Mouse (Mus musculus) C2C12 (cell line): ENCODE results near the gene 6030468B19Rik.

ENCODE experiments used
- CEBPB ChIP-seq: IDR thresholded peaks from one replicate; pipeline ENCODE4 v1.6.1; 2011; ENCODE audit warnings: low read depth, mild to moderate bottlenecking, control low read depth, moderate library complexity
- CTCF ChIP-seq: IDR thresholded peaks from one replicate; pipeline ENCODE4 v1.5.1; 2011; ENCODE audit not compliant: control insufficient read depth, insufficient read depth, insufficient read length
- MYOD1 ChIP-seq: IDR thresholded peaks from one replicate; pipeline ENCODE4 v1.6.1; 2011; ENCODE audit warnings: low read depth; ENCODE audit not compliant: control insufficient read depth, insufficient read length
- MYOG ChIP-seq: IDR thresholded peaks from one replicate; pipeline ENCODE4 v1.6.1; 2011; ENCODE audit not compliant: control insufficient read depth, insufficient read length; ENCODE audit errors: extremely low read depth
- USF1 ChIP-seq: IDR thresholded peaks from one replicate; pipeline ENCODE4 v1.6.1; 2011; ENCODE audit warnings: low read depth, mild to moderate bottlenecking, control low read depth, moderate library complexity

DNA sequence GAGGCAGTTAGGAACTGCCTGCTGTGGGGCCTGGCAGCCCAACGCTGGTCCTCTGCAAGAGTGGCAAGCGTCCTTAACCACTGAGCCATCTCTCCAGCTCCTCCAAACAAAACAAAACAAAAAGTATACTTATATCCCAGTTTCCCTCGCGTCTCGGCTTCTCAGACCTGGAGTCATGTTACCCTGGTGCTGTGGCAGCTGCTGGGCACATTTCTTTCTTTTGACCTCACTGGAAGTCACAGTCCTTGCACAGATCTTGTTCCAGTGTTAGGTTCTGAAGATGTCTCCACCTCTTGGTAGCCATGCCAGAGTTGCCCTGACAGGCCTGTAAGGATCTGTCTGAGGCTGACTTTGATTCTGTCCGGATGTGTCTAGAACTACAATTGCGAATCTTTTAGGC lies 4.2 kb downstream of the 6030468B19Rik start:
- TF ChIP-seq CTCF, result no peak
- TF ChIP-seq CEBPB, result no peak
- TF ChIP-seq USF1, result no peak
- peak; percentile 49 for TF ChIP-seq MYOD1
- TF ChIP-seq MYOG, result no peak
